Mouse (Mus musculus) heart, embryonic 13.5 days (tissue): ENCODE measurements around the gene Gamt. TPM values are rescaled to one million over a fixed set of nuclear protein-coding genes. Genes with fewer than 3 reads are reported as not detected.
"Not testable (repeated sequence)": the region's sequence is repeated elsewhere in the genome, so short reads cannot be mapped to it uniquely, and the experiment has no call there.

ENCODE experiments used
- ATAC-seq: fragments of 200-750 bp; cut with Nextera tagmentation; 2 replicates; pipeline ENCODE4 v1.8.0; 2017; ENCODE audit warnings: moderate TSS enrichment; ENCODE audit not compliant: insufficient number of reproducible peaks, low FRiP score, low TSS enrichment; ENCODE audit errors: extremely low read depth
- H3K27ac ChIP-seq: fragments of 300-500 bp; sonication (generic); replicated peaks from 2 replicates; pipeline ENCODE4 v1.5.1; 2015; ENCODE audit warnings: moderate library complexity, mild to moderate bottlenecking, inconsistent platforms
- H3K27me3 ChIP-seq: fragments of 300-500 bp; sonication (generic); replicated peaks from 2 replicates; pipeline ENCODE4 v1.6.1; 2015; ENCODE audit warnings: mild to moderate bottlenecking, inconsistent platforms
- H3K36me3 ChIP-seq: fragments of 300-500 bp; sonication (generic); 2 replicates; pipeline ENCODE4 v1.6.1; 2015; ENCODE audit warnings: mild to moderate bottlenecking, inconsistent platforms
- H3K4me1 ChIP-seq: fragments of 300-500 bp; sonication (generic); 2 replicates; pipeline ENCODE4 v1.6.1; 2015; ENCODE audit warnings: inconsistent platforms
- H3K4me2 ChIP-seq: fragments of 300-500 bp; sonication (generic); 2 replicates; pipeline ENCODE4 v1.6.1; 2015; ENCODE audit warnings: inconsistent platforms, mild to moderate bottlenecking, moderate library complexity
- H3K4me3 ChIP-seq: fragments of 300-500 bp; sonication (generic); 2 replicates; pipeline ENCODE4 v1.5.1; 2015; ENCODE audit warnings: moderate library complexity, mild to moderate bottlenecking, inconsistent platforms
- H3K9ac ChIP-seq: fragments of 300-500 bp; sonication (generic); 2 replicates; pipeline ENCODE4 v1.6.1; 2015; ENCODE audit warnings: inconsistent platforms, mild to moderate bottlenecking, moderate library complexity
- H3K9me3 ChIP-seq: fragments of 300-500 bp; sonication (generic); 2 replicates; pipeline ENCODE4 v1.6.1; 2016; ENCODE audit warnings: inconsistent platforms
- whole genome bisulfite sequencing: fragments of 180-500 bp; shearing (Covaris S2); methylation state at CpG from one replicate; pipeline ENCODE4 v1.1.7; 2015; ENCODE audit warnings: mixed read lengths; 5-methylcytosine and 5-hydroxymethylcytosine counted together
- microRNA-seq: library from miRNA; unstranded; fragments of <30 nt; microRNA quantifications from one replicate; pipeline ENCODE4, GENCODE M21; 2016
- polyA plus RNA-seq: library from polyadenylated mRNA; unstranded; fragments of >200 nt; fragmentation: Nextera tagmentation; extraction: Ambion mirVana; gene quantifications from 2 replicates; pipeline ENCODE4 v1.2.1, GENCODE M21; 2015

The Gamt gene
- polyA plus RNA-seq, 1 experiment from 2014 or later = 53.3 TPM

DNA sequence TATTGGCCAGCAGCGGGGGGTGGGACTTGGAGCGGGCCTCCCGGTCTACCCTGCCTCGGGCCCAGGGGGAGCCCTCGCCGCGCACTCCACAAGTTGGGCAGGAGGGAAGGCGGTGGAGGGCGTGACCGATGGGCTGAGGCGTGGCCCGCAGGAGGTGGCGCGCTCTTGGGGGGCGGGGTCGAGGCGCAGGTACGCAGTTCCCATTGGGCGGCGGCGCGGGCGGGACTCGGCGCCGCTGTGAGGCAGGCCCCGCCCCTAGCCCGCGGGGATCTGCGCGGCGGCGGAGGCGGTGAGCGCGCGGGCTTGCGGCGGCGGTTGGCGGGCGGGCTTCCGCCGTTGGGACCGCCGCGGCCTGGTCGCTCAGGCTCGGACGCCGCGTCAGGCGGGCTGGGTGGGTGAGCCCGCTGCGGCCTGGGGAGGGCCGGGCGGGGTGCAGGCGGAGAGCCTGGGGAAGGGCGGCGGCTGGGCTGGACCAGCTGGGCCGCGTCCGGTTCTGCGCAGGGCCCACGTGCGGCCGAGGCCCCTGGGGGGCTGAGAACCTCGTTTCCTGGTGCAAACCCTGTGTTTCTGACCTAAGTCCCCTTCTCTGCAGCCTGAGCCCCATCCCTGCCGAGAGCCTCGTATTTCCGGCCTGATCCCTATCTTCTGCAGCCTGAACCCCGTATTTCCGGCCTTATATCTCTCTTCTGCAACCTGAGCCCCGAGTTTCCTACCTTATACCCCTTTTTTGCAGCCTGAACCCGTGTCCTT is 34.2 kb downstream of the Gamt start, which contains the start of gene Mum1:
Mum1 (plus strand) TSS at position 19 of the 750 bp plus-strand sequence.
- H3K4me3 ChIP-seq = peak within 1 kb of the TSS; percentile 77
- WGBS = under 1% methylated on average over 70 of the region's 75 CpGs

DNA sequence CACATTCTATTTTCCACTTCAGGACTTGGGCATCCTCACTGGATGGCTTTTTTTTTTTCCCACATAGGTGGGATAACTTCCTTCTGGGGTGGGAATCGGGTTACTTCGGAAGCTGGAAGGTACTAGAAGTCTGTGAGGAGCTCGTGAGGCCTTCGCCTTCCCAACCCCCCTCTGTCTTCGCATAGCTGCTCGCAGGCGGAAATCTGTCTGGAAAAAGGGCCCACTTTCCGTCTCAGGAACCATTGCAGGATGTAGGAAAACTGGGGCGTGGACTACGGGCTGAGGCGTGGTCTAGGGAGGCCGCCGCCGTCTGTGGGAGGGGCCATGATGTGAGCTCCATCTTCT is 34.8 kb downstream of the Gamt start:
- H3K27me3 ChIP-seq = no peaks in the 10 kb centered on the region
- H3K4me3 ChIP-seq = peak overlapping the region; percentile 77
- ATAC-seq = no peak
- peaks cover 39% of the 10 kb centered on the region for H3K4me1 ChIP-seq
- no peaks in the 10 kb centered on the region for H3K9me3 ChIP-seq
- H3K27ac ChIP-seq = peak overlapping the region; percentile 86
- WGBS = 2% methylated on average over 14 of the region's 14 CpGs
- H3K36me3 ChIP-seq = peaks cover 26% of the 10 kb centered on the region
- peak overlapping the region; percentile 74 for H3K9ac ChIP-seq
- peak overlapping the region; percentile 77 for H3K4me2 ChIP-seq

More for the DNA sequence above, 34.2 kb downstream of the Gamt start, which contains the start of gene Mum1:
- Histone ChIP-seq H3K9me3 (no peaks in the 10 kb centered on the region), H3K4me1 (peaks cover 36% of the 10 kb centered on the region), H3K27me3 (no peaks in the 10 kb centered on the region), H3K4me2 (peak within 1 kb of the TSS; percentile 77), H3K9ac (peak within 1 kb of the TSS; percentile 94), H3K36me3 (peaks cover 30% of the 10 kb centered on the region), H3K27ac (peak within 1 kb of the TSS; percentile 91)
- peak; percentile 100 for ATAC-seq

DNA sequence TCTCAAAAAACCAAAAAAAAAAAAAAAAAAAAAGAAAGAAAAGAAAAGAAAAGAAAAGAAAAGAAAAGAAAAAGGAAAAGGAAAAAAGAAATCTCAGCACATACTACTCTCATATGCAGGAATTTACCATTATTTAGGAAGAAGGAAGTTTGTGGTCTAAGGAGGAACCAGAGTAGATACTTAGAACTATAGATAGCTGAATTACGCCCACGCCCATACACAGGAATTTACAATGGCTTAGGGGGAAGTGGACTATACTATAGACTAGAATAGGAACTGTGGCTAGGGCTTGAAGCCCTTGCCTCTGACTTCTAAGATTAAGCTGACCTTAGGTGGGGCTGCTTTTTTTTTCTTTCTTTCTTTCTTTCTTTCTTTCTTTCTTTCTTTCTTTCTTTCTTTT is 37.7 kb downstream of the Gamt start:
- H3K27ac ChIP-seq, H3K9me3 ChIP-seq, H3K4me2 ChIP-seq, H3K27me3 ChIP-seq, H3K4me3 ChIP-seq, H3K36me3 ChIP-seq, ATAC-seq, H3K9ac ChIP-seq: not testable (repeated sequence)
- peaks cover 27% of the 10 kb centered on the region for H3K4me1 ChIP-seq
- WGBS = 78% methylated on average over 2 of the region's 2 CpGs

DNA sequence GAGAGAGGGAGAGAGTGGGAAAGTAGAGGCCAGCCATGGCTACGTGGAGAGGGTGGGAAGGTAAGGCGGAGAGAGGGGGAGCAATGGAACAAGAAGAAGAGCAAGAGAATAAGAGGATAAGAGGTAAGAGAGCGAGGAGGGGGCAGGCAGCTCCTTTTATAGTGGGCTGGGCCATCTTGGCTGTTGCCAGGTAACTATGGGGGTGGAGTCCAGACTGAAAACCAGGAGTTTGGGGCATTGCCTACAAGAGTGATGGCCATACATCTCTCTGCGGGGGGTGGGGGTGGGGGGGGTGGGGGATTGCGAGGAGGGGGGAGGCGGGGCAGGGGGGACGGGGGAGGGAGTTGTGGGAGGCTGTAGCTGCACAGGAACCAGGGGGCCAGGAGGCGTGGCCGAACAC is 40.1 kb downstream of the Gamt start:
- Histone ChIP-seq H3K27me3 (0 out of 2 replicates have a peak, but pooled peaks cover 4% of the 10 kb centered on the region), H3K4me1 (peaks cover 12% of the 10 kb centered on the region), H3K9me3 (no peaks in the 10 kb centered on the region), H3K36me3 (no peaks in the 10 kb centered on the region), H3K4me2 (no peak overlapping the region), H3K4me3 (no peak overlapping the region), H3K27ac (no peak overlapping the region), H3K9ac (no peak overlapping the region)
- 46% methylated on average over 8 of the region's 9 CpGs for WGBS
- ATAC-seq = no peak

DNA sequence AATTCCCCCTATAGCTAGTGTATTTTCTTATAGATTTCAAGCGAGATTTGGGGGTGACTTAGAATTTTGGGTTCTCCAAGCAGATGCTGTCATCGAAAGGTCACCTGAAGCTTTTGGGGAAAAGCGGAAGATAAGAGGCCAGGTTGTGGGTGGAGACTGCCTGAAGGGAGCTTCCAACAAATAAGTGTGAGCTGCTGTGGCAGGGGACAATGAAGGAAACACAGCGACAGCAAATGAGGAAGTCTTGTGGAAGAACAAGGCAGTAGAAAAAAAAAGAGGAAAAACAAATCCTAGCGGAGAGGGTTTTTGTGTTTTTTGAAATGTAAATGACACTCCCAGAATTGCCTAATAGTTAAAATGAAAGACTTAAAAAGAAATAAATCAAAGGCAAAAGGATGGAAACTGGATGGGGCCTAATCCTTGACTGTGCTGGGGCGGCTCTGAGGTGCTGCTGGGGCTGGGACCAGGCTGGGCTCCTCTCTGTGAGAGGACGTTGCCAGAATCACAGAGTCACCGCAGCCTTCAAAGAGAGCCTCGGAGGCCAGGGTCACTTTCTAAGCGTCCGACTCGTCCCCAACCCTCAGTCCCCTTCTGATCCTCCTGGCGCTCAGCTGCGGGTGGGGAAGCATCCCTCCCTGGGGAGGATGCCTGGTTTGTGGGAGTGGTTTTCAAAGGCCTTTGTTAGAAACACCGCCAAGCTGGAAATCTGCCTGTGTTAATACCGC is 45.6 kb downstream of the Gamt start:
- no peak for ATAC-seq
- Histone ChIP-seq H3K4me2 (no peak overlapping the region), H3K9me3 (no peaks in the 10 kb centered on the region), H3K9ac (peak overlapping the region; percentile 71), H3K4me3 (no peak overlapping the region), H3K27me3 (peaks cover 4% of the 10 kb centered on the region; the same call in 1 of the 2 replicates), H3K4me1 (0 out of 2 replicates have a peak, but pooled peaks cover 3% of the 10 kb centered on the region), H3K36me3 (no peaks in the 10 kb centered on the region), H3K27ac (no peak overlapping the region)
- 29% methylated on average over 16 of the region's 16 CpGs for WGBS

DNA sequence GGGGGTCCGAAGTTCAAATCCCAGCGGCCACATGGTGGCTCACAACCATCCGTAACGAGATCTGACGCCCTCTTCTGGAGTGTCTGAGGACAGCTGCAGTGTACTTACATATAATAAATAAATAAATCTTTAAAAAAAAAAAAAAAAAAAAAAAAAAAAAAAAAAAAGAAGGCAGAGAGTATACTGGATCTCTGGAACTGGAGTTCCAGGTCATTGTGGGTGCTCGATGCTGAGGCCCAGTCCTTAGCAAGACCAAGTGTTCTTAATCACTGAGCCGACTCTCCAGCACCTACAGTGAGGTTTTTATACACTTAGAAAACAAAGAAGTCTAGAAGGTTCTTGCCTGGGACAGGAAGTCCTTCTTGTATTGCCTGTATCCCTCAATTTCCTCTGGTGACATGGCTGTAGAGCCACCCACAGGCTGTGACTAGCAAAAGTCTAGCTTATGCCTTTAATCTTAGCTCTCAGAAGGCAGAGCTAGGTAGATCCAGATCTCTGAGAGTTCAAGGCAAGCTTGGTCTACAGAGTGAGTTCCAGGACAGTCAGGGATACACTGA is 49.2 kb downstream of the Gamt start:
- H3K27ac ChIP-seq, H3K9ac ChIP-seq, H3K9me3 ChIP-seq, ATAC-seq, H3K4me2 ChIP-seq, H3K4me1 ChIP-seq, H3K36me3 ChIP-seq, H3K4me3 ChIP-seq: not testable (repeated sequence)
- peaks cover 32% of the 10 kb centered on the region for H3K27me3 ChIP-seq
- WGBS = 59% methylated on average over 7 of the region's 7 CpGs

DNA sequence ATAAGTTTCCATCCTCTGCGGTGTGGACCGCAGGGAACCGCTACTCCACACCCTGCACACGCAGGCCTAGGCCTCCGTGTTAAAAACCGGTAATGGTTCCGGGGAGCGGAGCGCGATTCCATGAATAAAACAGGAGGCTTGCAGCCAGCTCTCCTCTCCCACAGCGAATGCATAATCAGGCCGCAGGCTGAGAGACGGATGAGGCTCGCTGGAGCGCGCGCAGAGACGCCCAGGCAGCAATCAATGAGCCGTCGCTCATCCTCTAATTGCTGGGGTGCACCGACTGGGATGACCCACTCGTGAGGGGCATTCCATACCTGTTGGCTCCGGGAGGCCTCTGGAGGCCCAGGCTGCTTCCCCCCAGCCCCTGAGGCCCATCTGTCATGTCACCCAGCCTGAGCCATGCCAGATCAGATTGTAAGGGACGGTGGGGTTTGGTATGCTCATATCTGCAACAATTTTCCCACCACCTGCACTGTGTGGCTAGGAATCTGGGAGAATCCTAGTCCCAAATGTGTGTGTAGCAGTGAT is 51.9 kb downstream of the Gamt start:
- Histone ChIP-seq H3K27me3 (peaks cover 31% of the 10 kb centered on the region), H3K9me3 (no peaks in the 10 kb centered on the region), H3K36me3 (no peaks in the 10 kb centered on the region), H3K4me3 (no peak overlapping the region), H3K9ac (peak overlapping the region; percentile 56), H3K27ac (no peak overlapping the region), H3K4me2 (peak overlapping the region; percentile 36), H3K4me1 (peaks cover 6% of the 10 kb centered on the region)
- no peak for ATAC-seq
- 16% methylated on average over 24 of the region's 24 CpGs for WGBS

DNA sequence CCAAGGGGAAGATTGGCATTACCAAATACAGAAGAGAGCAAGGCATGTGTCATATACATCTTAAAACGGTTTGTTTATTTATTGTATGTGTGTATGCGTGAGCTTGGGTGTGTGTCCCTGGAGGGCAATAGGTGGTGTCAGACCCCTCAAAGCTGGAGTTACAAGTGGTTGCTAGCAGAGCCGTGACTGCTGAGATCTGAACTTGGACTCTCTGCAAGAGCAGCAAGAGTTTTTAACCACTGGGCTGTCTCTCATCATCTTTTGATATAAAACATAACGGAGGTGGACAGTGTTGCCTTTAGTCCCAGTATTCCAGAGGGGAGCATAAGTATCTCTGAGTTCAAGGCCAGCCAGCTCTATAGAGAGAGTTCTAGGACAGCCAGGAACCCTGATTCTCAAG is 52.6 kb downstream of the Gamt start:
- Histone ChIP-seq H3K27me3 (peaks cover 31% of the 10 kb centered on the region), H3K9ac (no peak overlapping the region), H3K4me1 (peaks cover 9% of the 10 kb centered on the region), H3K4me3 (no peak overlapping the region), H3K36me3 (no peaks in the 10 kb centered on the region), H3K9me3 (no peaks in the 10 kb centered on the region), H3K27ac (no peak overlapping the region), H3K4me2 (no peak overlapping the region)
- WGBS = 73% methylated on average over 4 of the region's 4 CpGs
- no peak for ATAC-seq

Small RNAs within 50 kb of the gene (microRNA-seq; reads per million reads assigned to microRNA genes)
- gene Mir6911 = 1.4 reads per million

Other genes with a start within 250 kb of the Gamt start
- gene Arhgap45, start 244.4 kb downstream of the Gamt start, polyA plus RNA-seq = 5.5 and 6.5 TPM in 2 replicates
- gene Polr2e, start 221.2 kb downstream of the Gamt start, polyA plus RNA-seq = 149 and 154 TPM in 2 replicates
- gene Gpx4, start 213.8 kb downstream of the Gamt start, polyA plus RNA-seq = 691 and 741 TPM in 2 replicates
- gene Sbno2, start 155.4 kb downstream of the Gamt start, polyA plus RNA-seq = 9.1 and 10.1 TPM in 2 replicates
- 12.0 and 13.0 TPM in 2 replicates for gene Stk11, start 145.2 kb downstream of the Gamt start, polyA plus RNA-seq
- 808 and 893 TPM in 2 replicates for gene Atp5d, start 122.4 kb downstream of the Gamt start, polyA plus RNA-seq
- 1.6 and 2.5 TPM in 2 replicates for gene Cbarp, start 120.2 kb downstream of the Gamt start, polyA plus RNA-seq
- 15.6 and 15.7 TPM in 2 replicates for gene Midn, start 112.7 kb downstream of the Gamt start, polyA plus RNA-seq
- gene Cirbp, start 95.0 kb downstream of the Gamt start, polyA plus RNA-seq = 87.9 and 96.4 TPM in 2 replicates
- gene 1600002K03Rik, start 88.1 kb downstream of the Gamt start, polyA plus RNA-seq = 10.4 and 13.1 TPM in 2 replicates
- gene Efna2, start 81.5 kb downstream of the Gamt start, polyA plus RNA-seq = 8.5 and 10.6 TPM in 2 replicates
- 41.7 and 43.7 TPM in 2 replicates for gene Mum1, start 34.6 kb downstream of the Gamt start, polyA plus RNA-seq
- 527 and 606 TPM in 2 replicates for gene Ndufs7, start 11.9 kb downstream of the Gamt start, polyA plus RNA-seq
- gene Dazap1, start 474 bp upstream of the Gamt start, polyA plus RNA-seq = 36.4 and 37.9 TPM in 2 replicates
- gene Rps15, start 31.4 kb upstream of the Gamt start, polyA plus RNA-seq = 621 and 687 TPM in 2 replicates
- 0.90 and 0.94 TPM in 2 replicates for gene Apc2, start 35.0 kb upstream of the Gamt start, polyA plus RNA-seq
- 36.0 and 36.6 TPM in 2 replicates for gene 2310011J03Rik, start 59.5 kb upstream of the Gamt start, polyA plus RNA-seq
- 1.8 and 2.1 TPM in 2 replicates for gene Pcsk4, start 68.5 kb upstream of the Gamt start, polyA plus RNA-seq
- gene Reep6, start 68.9 kb upstream of the Gamt start, polyA plus RNA-seq = 2.6 and 4.4 TPM in 2 replicates
- gene Adamtsl5, start 87.4 kb upstream of the Gamt start, polyA plus RNA-seq = 6.5 and 8.3 TPM in 2 replicates
- gene Plk5, start 95.4 kb upstream of the Gamt start, polyA plus RNA-seq = not detected in 2 replicates
- 3.8 and 4.5 TPM in 2 replicates for gene Mex3d, start 126.6 kb upstream of the Gamt start, polyA plus RNA-seq
- gene Mbd3, start 138.5 kb upstream of the Gamt start, polyA plus RNA-seq = 170 and 182 TPM in 2 replicates
- 1,246 and 1,505 TPM in 2 replicates for gene Uqcr11, start 145.8 kb upstream of the Gamt start, polyA plus RNA-seq
- 55.9 and 57.6 TPM in 2 replicates for gene Tcf3, start 172.6 kb upstream of the Gamt start, polyA plus RNA-seq
- gene Onecut3, start 233.8 kb upstream of the Gamt start, polyA plus RNA-seq = not detected in 2 replicates